Mouse (Mus musculus) forebrain, postnatal 0 days (tissue): ENCODE results near the gene Ccl19. TPM values are rescaled to one million over a fixed set of nuclear protein-coding genes. Genes with fewer than 3 reads are reported as not detected.
"Not testable (repeated sequence)": the region's sequence is repeated elsewhere in the genome, so short reads cannot be mapped to it uniquely, and the experiment has no call there.

ENCODE experiments used
- ATAC-seq: fragments of 200-750 bp; cut with Nextera tagmentation; 2 replicates; pipeline ENCODE4 v1.8.0; 2017; ENCODE audit warnings: mild to moderate bottlenecking, moderate library complexity
- DNase-seq: peaks from one replicate; pipeline ENCODE4 v3.0.0-alpha.2; 2015
- H3K27ac ChIP-seq: fragments of 300-500 bp; sonication (generic); 2 replicates; pipeline ENCODE4 v1.5.1; 2014; ENCODE audit warnings: low read depth, mild to moderate bottlenecking, antibody characterized with exemption, low read length, moderate library complexity, mixed read lengths
- H3K27me3 ChIP-seq: fragments of 300-500 bp; sonication (generic); 2 replicates; pipeline ENCODE4 v1.6.1; 2014; ENCODE audit warnings: mild to moderate bottlenecking, low read length, mixed read lengths; ENCODE audit not compliant: insufficient read depth
- H3K36me3 ChIP-seq: fragments of 300-500 bp; sonication (generic); 2 replicates; pipeline ENCODE4 v1.6.1; 2014; ENCODE audit warnings: mild to moderate bottlenecking, moderate library complexity; ENCODE audit not compliant: insufficient read depth
- H3K4me1 ChIP-seq: fragments of 300-500 bp; sonication (generic); 2 replicates; pipeline ENCODE4 v1.6.1; 2014; ENCODE audit warnings: antibody characterized with exemption; ENCODE audit not compliant: insufficient read depth
- H3K4me2 ChIP-seq: fragments of 300-500 bp; sonication (generic); 2 replicates; pipeline ENCODE4 v1.6.1; 2014; ENCODE audit warnings: low read depth, mild to moderate bottlenecking, moderate library complexity
- H3K4me3 ChIP-seq: fragments of 300-500 bp; sonication (generic); 2 replicates; pipeline ENCODE4 v1.5.1; 2014; ENCODE audit warnings: low read depth, low read length, mixed read lengths
- H3K9ac ChIP-seq: fragments of 300-500 bp; sonication (generic); 2 replicates; pipeline ENCODE4 v1.6.1; 2014; ENCODE audit warnings: mild to moderate bottlenecking
- H3K9me3 ChIP-seq: fragments of 300-500 bp; sonication (generic); 2 replicates; pipeline ENCODE4 v1.6.1; 2016; ENCODE audit warnings: low read length
- WGBS: fragments of 180-500 bp; shearing (Covaris S2); extraction: QIAGEN DNeasy Blood & Tissue Kit; methylation state at CpG from one replicate; pipeline ENCODE4 v1.1.7; 2014; 5-methylcytosine and 5-hydroxymethylcytosine counted together
- polyA plus RNA-seq: library from polyadenylated mRNA; unstranded; fragments of >200 nt; fragmentation: Nextera tagmentation; extraction: Ambion mirVana; gene quantifications from 2 replicates; pipeline ENCODE4 v1.2.1, GENCODE M21; 2015
- total RNA-seq: library from RNA; depleted of rRNA; stranded (reverse); fragments of >200 nt; gene quantifications from 2 replicates; pipeline ENCODE4 v1.2.3, GENCODE M21; 2014; rRNA removed

The Ccl19 gene
- total RNA-seq (not detected in 2 replicates), polyA plus RNA-seq (not detected in 2 replicates)

GRCm38 (mm10) chr4:42756477-42756876, at the start of gene Ccl19:
Ccl19 (minus strand) TSS chr4:42756577.
- not testable (repeated sequence) for H3K27me3 ChIP-seq, DNase-seq, H3K4me3 ChIP-seq, ATAC-seq, H3K27ac ChIP-seq, H3K36me3 ChIP-seq, H3K9me3 ChIP-seq, H3K4me2 ChIP-seq, H3K9ac ChIP-seq, H3K4me1 ChIP-seq
- WGBS = no CpG with 5 or more reads among the region's 6 CpGs

- H3K9me3 ChIP-seq, H3K27ac ChIP-seq, H3K9ac ChIP-seq, H3K4me3 ChIP-seq, ATAC-seq, H3K4me2 ChIP-seq, H3K36me3 ChIP-seq, H3K27me3 ChIP-seq, DNase-seq, H3K4me1 ChIP-seq: not testable (repeated sequence)
- no CpG with 5 or more reads among the region's 5 CpGs for WGBS
Measured at GRCm38 (mm10) chr4:42773893-42774292, 17.5 kb upstream of the Ccl19 start, which contains the start of gene Ccl21a. Ccl21a (minus strand) TSS chr4:42773993.

- H3K27me3 ChIP-seq, DNase-seq, H3K9ac ChIP-seq, H3K4me3 ChIP-seq, H3K4me1 ChIP-seq, H3K27ac ChIP-seq, H3K4me2 ChIP-seq, H3K9me3 ChIP-seq, H3K36me3 ChIP-seq, ATAC-seq: not testable (repeated sequence)
- no CpG with 5 or more reads among the region's 13 CpGs for WGBS
Measured at GRCm38 (mm10) chr4:42735245-42735644, 21.1 kb downstream of the Ccl19 start, which contains the start of gene 4930578G10Rik. 4930578G10Rik (plus strand) TSS chr4:42735545.

Other genes with a start within 250 kb of the Ccl19 start
- 0.54 TPM in 1 of 2 replicates, not detected in the other for gene Fam205a2, start 228.4 kb downstream of the Ccl19 start, total RNA-seq
- not detected in 2 replicates for gene Fam205a2, start 228.4 kb downstream of the Ccl19 start, polyA plus RNA-seq
- not detected in 2 replicates for gene Gm10591, start 144.4 kb downstream of the Ccl19 start, total RNA-seq
- gene Gm10591, start 144.4 kb downstream of the Ccl19 start, polyA plus RNA-seq = not detected in 2 replicates
- not detected in 2 replicates for gene Gm2564, start 126.9 kb downstream of the Ccl19 start, total RNA-seq
- 0.40 TPM in 1 of 2 replicates, not detected in the other for gene Gm2564, start 126.9 kb downstream of the Ccl19 start, polyA plus RNA-seq
- gene Ccl27b, start 101.3 kb downstream of the Ccl19 start, total RNA-seq = not detected in 2 replicates
- not detected in 2 replicates for gene Ccl27b, start 101.3 kb downstream of the Ccl19 start, polyA plus RNA-seq
- 0.43 TPM in 1 of 2 replicates, not detected in the other for gene Il11ra2, start 94.7 kb downstream of the Ccl19 start, total RNA-seq
- not detected in 2 replicates for gene Il11ra2, start 94.7 kb downstream of the Ccl19 start, polyA plus RNA-seq
- gene 4930578G10Rik, start 21.0 kb downstream of the Ccl19 start, total RNA-seq = not detected in 2 replicates
- 0.56 and 0.91 TPM in 2 replicates for gene 4930578G10Rik, start 21.0 kb downstream of the Ccl19 start, polyA plus RNA-seq
- 0.52 TPM in 1 of 2 replicates, not detected in the other for gene Ccl21a, start 17.4 kb upstream of the Ccl19 start, total RNA-seq
- 0.22 and 0.58 TPM in 2 replicates for gene Ccl21a, start 17.4 kb upstream of the Ccl19 start, polyA plus RNA-seq
- gene Fam205a1, start 97.3 kb upstream of the Ccl19 start, total RNA-seq = not detected in 2 replicates
- gene Fam205a1, start 97.3 kb upstream of the Ccl19 start, polyA plus RNA-seq = 0.05 TPM in 1 of 2 replicates, not detected in the other
- gene Gm12394, start 100.2 kb upstream of the Ccl19 start, total RNA-seq = 0.23 TPM in 1 of 2 replicates, not detected in the other
- gene Gm12394, start 100.2 kb upstream of the Ccl19 start, polyA plus RNA-seq = 0.16 and 0.41 TPM in 2 replicates
- not detected in 2 replicates for gene Fam205c, start 117.7 kb upstream of the Ccl19 start, total RNA-seq
- 1.8 and 3.2 TPM in 2 replicates for gene Fam205c, start 117.7 kb upstream of the Ccl19 start, polyA plus RNA-seq
- 77.2 and 82.7 TPM in 2 replicates for gene Phf24, start 160.1 kb upstream of the Ccl19 start, total RNA-seq
- 38.2 and 42.3 TPM in 2 replicates for gene Phf24, start 160.1 kb upstream of the Ccl19 start, polyA plus RNA-seq
- 81.0 and 106 TPM in 2 replicates for gene Dnajb5, start 193.2 kb upstream of the Ccl19 start, total RNA-seq
- 46.8 and 50.7 TPM in 2 replicates for gene Dnajb5, start 193.2 kb upstream of the Ccl19 start, polyA plus RNA-seq
- not detected in 2 replicates for gene 1700022I11Rik, start 213.0 kb upstream of the Ccl19 start, total RNA-seq
- gene 1700022I11Rik, start 213.0 kb upstream of the Ccl19 start, polyA plus RNA-seq = 0.23 and 0.63 TPM in 2 replicates
- gene Vcp, start 243.9 kb upstream of the Ccl19 start, total RNA-seq = 221 and 255 TPM in 2 replicates
- 357 and 443 TPM in 2 replicates for gene Vcp, start 243.9 kb upstream of the Ccl19 start, polyA plus RNA-seq